ENCODE assay signal across 9 mouse cellular contexts in genomic region chr17:46702506-46702905, GRCm38 (mm10). TPM values are rescaled to one million over a fixed set of nuclear protein-coding genes. Genes with fewer than 3 reads are reported as not detected.
A peak's percentile ranks its signal among the peaks of the same experiment; 100 is the strongest.
DNase-seq lines count a peak whose midpoint lies in the region; ATAC-seq and TF ChIP-seq lines count a peak whose summit lies in the region.
"Had no signal": no experiment of that assay in that cellular context is flagged by ENCODE, and none has a peak within 500 bp of the region (broad histone marks: within the 10 kb centered on the region; RNA-seq: fewer than 3 reads in every experiment).

No protein-coding gene starts in this region.

- no peak overlapping the region for H3K4me3 ChIP-seq in heart, embryonic 11.5 days (ENCODE audit: low read depth, low read length)
- H3K4me3 ChIP-seq in lung, postnatal 0 days (ENCODE audit: low read depth, low read length) = no peak overlapping the region
- no peak overlapping the region for H3K4me3 ChIP-seq in lung, adult 2 months (replicated peaks; ENCODE audit: extremely low read depth, low read depth, low read length)
- H3K4me3 ChIP-seq in limb, embryonic 15.5 days = no peak overlapping the region
- peak overlapping the region; percentile 12; the same call in 1 of the 2 replicates for H3K4me3 ChIP-seq in stomach, embryonic 16.5 days (replicated peaks; ENCODE audit: low read length)

- no peak for DNase-seq in heart, postnatal 4 days
- DNase-seq in lung, postnatal 0 days (ENCODE audit: low spot score) = no peak
- no peak for DNase-seq in lung, adult 2 months
- no peak for DNase-seq in right cerebral cortex, adult 18-20 months
- no peak for DNase-seq in embryo, embryonic 10.5 days (ENCODE audit: low spot score)
- DNase-seq: heart, postnatal 10 days had no signal

- H3K27ac ChIP-seq in heart, embryonic 11.5 days (ENCODE audit: low read depth, low read length) = no peak overlapping the region
- no peak overlapping the region for H3K27ac ChIP-seq in lung, postnatal 0 days (ENCODE audit: low read length)
- no peak overlapping the region for H3K27ac ChIP-seq in limb, embryonic 15.5 days
- H3K27ac ChIP-seq in stomach, embryonic 16.5 days (ENCODE audit: low read length) = no peak overlapping the region

- no peak for ATAC-seq in heart, embryonic 11.5 days (replicated peaks; ENCODE audit: insufficient number of reproducible peaks, low FRiP score, low TSS enrichment)
- no peak for ATAC-seq in lung, postnatal 0 days
- ATAC-seq in limb, embryonic 15.5 days (ENCODE audit: insufficient number of reproducible peaks, low FRiP score, low TSS enrichment, low read depth) = no peak
- ATAC-seq in stomach, embryonic 16.5 days (ENCODE audit: insufficient read depth, low FRiP score) = no peak

- no peak for TF ChIP-seq EP300 in lung, postnatal 0 days (IDR thresholded peaks at IDR 0.05)

- no peak for TF ChIP-seq CTCF in lung, postnatal 0 days (IDR thresholded peaks at IDR 0.05)
- TF ChIP-seq CTCF in lung, adult 2 months (IDR thresholded peaks at IDR 0.05; ENCODE audit: insufficient read depth, low read length) = no peak

- H3K4me1 ChIP-seq in heart, embryonic 11.5 days (ENCODE audit: control insufficient read depth, insufficient read depth, low read length) = peaks cover 26% of the 10 kb centered on the region
- H3K4me1 ChIP-seq in lung, postnatal 0 days (ENCODE audit: insufficient read depth, low read depth, low read length) = peaks cover 10% of the 10 kb centered on the region; the same call in 1 of the 2 replicates
- H3K4me1 ChIP-seq in lung, adult 2 months (ENCODE audit: control insufficient read depth, insufficient read depth, low read length) = peaks cover 8% of the 10 kb centered on the region
- peaks cover 38% of the 10 kb centered on the region for H3K4me1 ChIP-seq in limb, embryonic 15.5 days
- peaks cover 37% of the 10 kb centered on the region for H3K4me1 ChIP-seq in stomach, embryonic 16.5 days (ENCODE audit: control insufficient read depth, insufficient read depth, low read length)

- H3K4me2 ChIP-seq in heart, embryonic 11.5 days = peak overlapping the region; percentile 89; the same call in 1 of the 2 replicates
- no peak overlapping the region for H3K4me2 ChIP-seq in lung, postnatal 0 days (replicated peaks; ENCODE audit: low read depth, low read length)
- no peak overlapping the region for H3K4me2 ChIP-seq in limb, embryonic 15.5 days
- no peak overlapping the region for H3K4me2 ChIP-seq in stomach, embryonic 16.5 days (ENCODE audit: low read depth, low read length)

- no peaks in the 10 kb centered on the region; the same call in 1 of the 2 replicates for H3K36me3 ChIP-seq in heart, embryonic 11.5 days (ENCODE audit: control insufficient read depth, insufficient read depth, low read length)
- no peaks in the 10 kb centered on the region for H3K36me3 ChIP-seq in lung, postnatal 0 days (ENCODE audit: insufficient read depth, low read length)
- peaks cover 22% of the 10 kb centered on the region for H3K36me3 ChIP-seq in limb, embryonic 15.5 days
- H3K36me3 ChIP-seq in stomach, embryonic 16.5 days (ENCODE audit: control insufficient read depth, insufficient read depth, low read length) = peaks cover 4% of the 10 kb centered on the region; the same call in 1 of the 2 replicates

- WGBS in heart, embryonic 11.5 days (ENCODE audit: insufficient replicate concordance) = 87% methylated on average over 5 of the region's 5 CpGs
- 87% methylated on average over 5 of the region's 5 CpGs for WGBS in lung, postnatal 0 days
- WGBS in lung, adult 2 months = 81% methylated on average over 5 of the region's 5 CpGs
- WGBS in limb, embryonic 15.5 days = 87% methylated on average over 5 of the region's 5 CpGs
- WGBS in stomach, embryonic 16.5 days = 85% methylated on average over 5 of the region's 5 CpGs

- TF ChIP-seq POLR2A in lung, adult 2 months (IDR thresholded peaks at IDR 0.05; ENCODE audit: borderline replicate concordance, extremely low read depth, low read depth, low read length) = no peak

- no peaks in the 10 kb centered on the region for H3K27me3 ChIP-seq in heart, embryonic 11.5 days (ENCODE audit: control insufficient read depth, insufficient read depth, low read length)
- H3K27me3 ChIP-seq in lung, postnatal 0 days (replicated peaks; ENCODE audit: insufficient read depth, low read length) = no peaks in the 10 kb centered on the region
- H3K27me3 ChIP-seq in limb, embryonic 15.5 days = no peaks in the 10 kb centered on the region
- H3K27me3 ChIP-seq in stomach, embryonic 16.5 days (ENCODE audit: control insufficient read depth, insufficient read depth, low read length) = no peaks in the 10 kb centered on the region

- peak overlapping the region; percentile 88 for H3K9ac ChIP-seq in heart, embryonic 11.5 days (ENCODE audit: low read depth, low read length)
- H3K9ac ChIP-seq in lung, postnatal 0 days (replicated peaks; ENCODE audit: low read depth) = 0 out of 2 replicates have a peak overlapping the region, but pooled peaks have one; percentile 16
- 0 out of 2 replicates have a peak overlapping the region, but pooled peaks have one; percentile 20 for H3K9ac ChIP-seq in limb, embryonic 15.5 days
- H3K9ac ChIP-seq in stomach, embryonic 16.5 days (ENCODE audit: low read length) = peak overlapping the region; percentile 90; the same call in 1 of the 2 replicates

- no peaks in the 10 kb centered on the region for H3K9me3 ChIP-seq in heart, embryonic 11.5 days (replicated peaks; ENCODE audit: control insufficient read depth, low read length)
- no peaks in the 10 kb centered on the region for H3K9me3 ChIP-seq in lung, postnatal 0 days (ENCODE audit: low read length)
- no peaks in the 10 kb centered on the region for H3K9me3 ChIP-seq in limb, embryonic 15.5 days
- H3K9me3 ChIP-seq in stomach, embryonic 16.5 days (replicated peaks; ENCODE audit: control insufficient read depth, low read length) = no peaks in the 10 kb centered on the region

RNA-seq across cellular contexts. Expression of gene Ppp2r5d, which starts 2.4 kb away (rescaled TPM):
- 52.5 and 63.6 TPM in 2 replicates for polyA plus RNA-seq in heart, embryonic 11.5 days (2014; fragmentation: Nextera tagmentation; extraction: Ambion mirVana)
- 10 to 100 TPM; 41.5 to 42.9 TPM for total RNA-seq in heart, postnatal 4 days (2021)
- 31.7 and 31.8 TPM in 2 replicates for polyA plus RNA-seq in lung, postnatal 0 days (2015; fragmentation: Nextera tagmentation; extraction: Ambion mirVana)
- 44.4 and 53.8 TPM in 2 replicates for polyA plus RNA-seq in lung, adult 2 months (2012; rRNA removed)
- polyA plus RNA-seq in limb, embryonic 15.5 days (2015; fragmentation: Nextera tagmentation; extraction: Ambion mirVana) = 82.6 and 86.7 TPM in 2 replicates
- polyA plus RNA-seq in stomach, embryonic 16.5 days (2015; fragmentation: Nextera tagmentation; extraction: Ambion mirVana) = 71.7 and 82.4 TPM in 2 replicates

RNA-seq across cellular contexts. Expression of gene Pex6, which starts 8.8 kb away (rescaled TPM):
- polyA plus RNA-seq in heart, embryonic 11.5 days (2014; fragmentation: Nextera tagmentation; extraction: Ambion mirVana) = 9.0 and 9.7 TPM in 2 replicates
- 10 to 100 TPM; 12.0 to 14.4 TPM for total RNA-seq in heart, postnatal 4 days (2021)
- 18.5 and 23.4 TPM in 2 replicates for polyA plus RNA-seq in lung, postnatal 0 days (2015; fragmentation: Nextera tagmentation; extraction: Ambion mirVana)
- 60.6 and 80.4 TPM in 2 replicates for polyA plus RNA-seq in lung, adult 2 months (2012; rRNA removed)
- 22.4 and 29.4 TPM in 2 replicates for polyA plus RNA-seq in limb, embryonic 15.5 days (2015; fragmentation: Nextera tagmentation; extraction: Ambion mirVana)
- 14.7 and 15.0 TPM in 2 replicates for polyA plus RNA-seq in stomach, embryonic 16.5 days (2015; fragmentation: Nextera tagmentation; extraction: Ambion mirVana)

RNA-seq across cellular contexts. Expression of gene Klhdc3, which starts 21.8 kb away (rescaled TPM):
- polyA plus RNA-seq in heart, embryonic 11.5 days (2014; fragmentation: Nextera tagmentation; extraction: Ambion mirVana) = 117 and 143 TPM in 2 replicates
- total RNA-seq in heart, postnatal 4 days (2021) = 100 to 1,000 TPM; 138 to 140 TPM
- polyA plus RNA-seq in lung, postnatal 0 days (2015; fragmentation: Nextera tagmentation; extraction: Ambion mirVana) = 96.7 and 111 TPM in 2 replicates
- 68.4 and 78.1 TPM in 2 replicates for polyA plus RNA-seq in lung, adult 2 months (2012; rRNA removed)
- polyA plus RNA-seq in limb, embryonic 15.5 days (2015; fragmentation: Nextera tagmentation; extraction: Ambion mirVana) = 132 and 156 TPM in 2 replicates
- 110 and 113 TPM in 2 replicates for polyA plus RNA-seq in stomach, embryonic 16.5 days (2015; fragmentation: Nextera tagmentation; extraction: Ambion mirVana)

RNA-seq across cellular contexts. Expression of gene Mea1, which starts 23.9 kb away (rescaled TPM):
- polyA plus RNA-seq in heart, embryonic 11.5 days (2014; fragmentation: Nextera tagmentation; extraction: Ambion mirVana) = 142 and 154 TPM in 2 replicates
- total RNA-seq in heart, postnatal 4 days (2021) = 10 to 100 TPM; 62.9 to 66.8 TPM
- polyA plus RNA-seq in lung, postnatal 0 days (2015; fragmentation: Nextera tagmentation; extraction: Ambion mirVana) = 113 and 114 TPM in 2 replicates
- 48.2 and 55.7 TPM in 2 replicates for polyA plus RNA-seq in lung, adult 2 months (2012; rRNA removed)
- 141 and 146 TPM in 2 replicates for polyA plus RNA-seq in limb, embryonic 15.5 days (2015; fragmentation: Nextera tagmentation; extraction: Ambion mirVana)
- polyA plus RNA-seq in stomach, embryonic 16.5 days (2015; fragmentation: Nextera tagmentation; extraction: Ambion mirVana) = 148 and 160 TPM in 2 replicates

RNA-seq across cellular contexts. Expression of gene Gnmt, which starts 26.5 kb away (rescaled TPM):
- 0.61 and 1.0 TPM in 2 replicates for polyA plus RNA-seq in heart, embryonic 11.5 days (2014; fragmentation: Nextera tagmentation; extraction: Ambion mirVana)
- under 1 TPM; 0.55 to 0.74 TPM for total RNA-seq in heart, postnatal 4 days (2021)
- 13.0 and 14.9 TPM in 2 replicates for polyA plus RNA-seq in lung, postnatal 0 days (2015; fragmentation: Nextera tagmentation; extraction: Ambion mirVana)
- 13.4 and 14.1 TPM in 2 replicates for polyA plus RNA-seq in lung, adult 2 months (2012; rRNA removed)
- 1.5 and 2.5 TPM in 2 replicates for polyA plus RNA-seq in limb, embryonic 15.5 days (2015; fragmentation: Nextera tagmentation; extraction: Ambion mirVana)
- polyA plus RNA-seq in stomach, embryonic 16.5 days (2015; fragmentation: Nextera tagmentation; extraction: Ambion mirVana) = 17.1 and 21.8 TPM in 2 replicates

Comparison
In these comparisons a context has a peak if more than half of its experiments do, and no peak if none do; other contexts are left out.
1. H3K9ac ChIP-seq: peak in every context shown above with its lines; median percentile 90 in stomach, embryonic 16.5 days; 88 in heart, embryonic 11.5 days; 20 in limb, embryonic 15.5 days; 16 in lung, postnatal 0 days.